Mouse (Mus musculus) heart, embryonic 11.5 days (tissue): ENCODE measurements at regions not wholly inside any gene's neighbourhood (a gene's known extent, or its start where the extent isn't known, plus 50 kb on each side); places are given as distances from the start of the nearest gene placed in this dataset.

ENCODE experiments used
- ATAC-seq: fragments of 200-750 bp; cut with Nextera tagmentation; replicated peaks from 2 replicates; pipeline ENCODE4 v1.8.0; 2017; ENCODE audit warnings: moderate library complexity; ENCODE audit not compliant: insufficient number of reproducible peaks, low FRiP score, low TSS enrichment
- H3K27ac ChIP-seq: fragments of 300-500 bp; sonication (generic); 2 replicates; pipeline ENCODE4 v1.5.1; 2014; ENCODE audit warnings: mild to moderate bottlenecking, low read depth, low read length
- H3K27me3 ChIP-seq: fragments of 300-500 bp; sonication (generic); 2 replicates; pipeline ENCODE4 v1.6.1; 2014; ENCODE audit warnings: mild to moderate bottlenecking, low read length, mixed read lengths; ENCODE audit not compliant: control insufficient read depth, insufficient read depth
- H3K36me3 ChIP-seq: fragments of 300-500 bp; sonication (generic); 2 replicates; pipeline ENCODE4 v1.6.1; 2014; ENCODE audit warnings: mild to moderate bottlenecking, low read length, moderate library complexity, mixed read lengths; ENCODE audit not compliant: control insufficient read depth, insufficient read depth
- H3K4me1 ChIP-seq: fragments of 300-500 bp; sonication (generic); 2 replicates; pipeline ENCODE4 v1.6.1; 2014; ENCODE audit warnings: low read length; ENCODE audit not compliant: control insufficient read depth, insufficient read depth
- H3K4me2 ChIP-seq: fragments of 300-500 bp; sonication (generic); 2 replicates; pipeline ENCODE4 v1.6.1; 2014; ENCODE audit warnings: mild to moderate bottlenecking, moderate library complexity
- H3K4me3 ChIP-seq: fragments of 300-500 bp; sonication (generic); 2 replicates; pipeline ENCODE4 v1.5.1; 2014; ENCODE audit warnings: low read depth, low read length
- H3K9ac ChIP-seq: fragments of 300-500 bp; sonication (generic); 2 replicates; pipeline ENCODE4 v1.6.1; 2014; ENCODE audit warnings: mild to moderate bottlenecking, low read depth, low read length, moderate library complexity
- H3K9me3 ChIP-seq: fragments of 300-500 bp; sonication (generic); replicated peaks from 2 replicates; pipeline ENCODE4 v1.6.1; 2016; ENCODE audit warnings: low read length; ENCODE audit not compliant: control insufficient read depth
- WGBS: fragments of 180-500 bp; shearing (Covaris S2); extraction: QIAGEN DNeasy Blood & Tissue Kit; methylation state at CpG from one replicate; pipeline ENCODE4 v1.1.7; 2014; ENCODE audit not compliant: insufficient replicate concordance; 5-methylcytosine and 5-hydroxymethylcytosine counted together

- Histone ChIP-seq H3K9ac (no peak overlapping the region), H3K4me1 (no peaks in the 10 kb centered on the region), H3K27ac (no peak overlapping the region), H3K27me3 (no peaks in the 10 kb centered on the region), H3K4me2 (no peak overlapping the region), H3K36me3 (no peaks in the 10 kb centered on the region), H3K9me3 (no peaks in the 10 kb centered on the region), H3K4me3 (no peak overlapping the region)
- ATAC-seq: no peak
- WGBS: 50% methylated on average over 4 of the region's 4 CpGs
Measured at GRCm38 (mm10) chr11:111426715-111427114, 360.8 kb downstream of the Kcnj2 start.

- no peaks in the 10 kb centered on the region for H3K36me3 ChIP-seq
- no peak overlapping the region for H3K4me2 ChIP-seq
- H3K9ac ChIP-seq: no peak overlapping the region
- no peak overlapping the region for H3K4me3 ChIP-seq
- no peaks in the 10 kb centered on the region for H3K9me3 ChIP-seq
- ATAC-seq: no peak
- no peaks in the 10 kb centered on the region for H3K27me3 ChIP-seq
- no peaks in the 10 kb centered on the region for H3K4me1 ChIP-seq
- H3K27ac ChIP-seq: no peak overlapping the region
Measured at GRCm38 (mm10) chr11:111442257-111442656, 376.3 kb downstream of the Kcnj2 start.

- no peak overlapping the region for H3K4me2 ChIP-seq
- WGBS: 83% methylated on average over 1 of the region's 1 CpGs
- H3K27ac ChIP-seq: no peak overlapping the region
- no peaks in the 10 kb centered on the region for H3K27me3 ChIP-seq
- no peaks in the 10 kb centered on the region for H3K36me3 ChIP-seq
- no peak overlapping the region for H3K4me3 ChIP-seq
- H3K9me3 ChIP-seq: no peaks in the 10 kb centered on the region
- no peak overlapping the region for H3K9ac ChIP-seq
- no peak for ATAC-seq
- no peaks in the 10 kb centered on the region for H3K4me1 ChIP-seq
Measured at GRCm38 (mm10) chr11:111443381-111443780, 377.4 kb downstream of the Kcnj2 start.

GRCm38 (mm10) chr11:111444791-111445190 lies 378.8 kb downstream of the Kcnj2 start:
- Histone ChIP-seq H3K27me3 (no peaks in the 10 kb centered on the region), H3K9me3 (no peaks in the 10 kb centered on the region), H3K36me3 (no peaks in the 10 kb centered on the region), H3K4me1 (no peaks in the 10 kb centered on the region), H3K4me3 (no peak overlapping the region), H3K4me2 (no peak overlapping the region), H3K27ac (no peak overlapping the region), H3K9ac (no peak overlapping the region)
- ATAC-seq: no peak
- 65% methylated on average over 4 of the region's 4 CpGs for WGBS

- Histone ChIP-seq H3K27me3 (no peaks in the 10 kb centered on the region), H3K36me3 (no peaks in the 10 kb centered on the region), H3K27ac (no peak overlapping the region), H3K4me3 (no peak overlapping the region), H3K9me3 (no peaks in the 10 kb centered on the region), H3K4me2 (no peak overlapping the region), H3K4me1 (no peaks in the 10 kb centered on the region), H3K9ac (no peak overlapping the region)
- 13% methylated on average over 4 of the region's 4 CpGs for WGBS
- ATAC-seq: no peak
Measured at GRCm38 (mm10) chr11:111445764-111446163, 379.8 kb downstream of the Kcnj2 start.

GRCm38 (mm10) chr11:111450811-111451494 lies 385.0 kb downstream of the Kcnj2 start:
- H3K27me3 ChIP-seq: no peaks in the 10 kb centered on the region
- 57% methylated on average over 3 of the region's 3 CpGs for WGBS
- no peak overlapping the region for H3K27ac ChIP-seq
- H3K9me3 ChIP-seq: no peaks in the 10 kb centered on the region
- H3K4me1 ChIP-seq: no peaks in the 10 kb centered on the region
- no peak overlapping the region for H3K9ac ChIP-seq
- peak overlapping the region; percentile 24 for H3K4me2 ChIP-seq
- H3K36me3 ChIP-seq: no peaks in the 10 kb centered on the region
- no peak for ATAC-seq
- H3K4me3 ChIP-seq: no peak overlapping the region

GRCm38 (mm10) chr11:111460046-111460445 lies 394.1 kb downstream of the Kcnj2 start:
- Histone ChIP-seq H3K4me1 (no peaks in the 10 kb centered on the region), H3K27me3 (no peaks in the 10 kb centered on the region), H3K4me2 (no peak overlapping the region), H3K4me3 (no peak overlapping the region), H3K36me3 (no peaks in the 10 kb centered on the region), H3K9me3 (no peaks in the 10 kb centered on the region), H3K9ac (no peak overlapping the region), H3K27ac (no peak overlapping the region)
- WGBS: 69% methylated on average over 10 of the region's 10 CpGs
- ATAC-seq: no peak

GRCm38 (mm10) chr11:111484981-111485380 lies 419.0 kb downstream of the Kcnj2 start:
- Histone ChIP-seq H3K9ac (no peak overlapping the region), H3K4me3 (no peak overlapping the region), H3K27ac (no peak overlapping the region), H3K4me2 (no peak overlapping the region), H3K9me3 (no peaks in the 10 kb centered on the region), H3K27me3 (no peaks in the 10 kb centered on the region), H3K36me3 (no peaks in the 10 kb centered on the region), H3K4me1 (no peaks in the 10 kb centered on the region)
- 70% methylated on average over 6 of the region's 6 CpGs for WGBS
- no peak for ATAC-seq

GRCm38 (mm10) chr11:111512471-111512870 lies 446.5 kb downstream of the Kcnj2 start:
- no peak for ATAC-seq
- Histone ChIP-seq H3K27ac (no peak overlapping the region), H3K9ac (no peak overlapping the region), H3K36me3 (no peaks in the 10 kb centered on the region), H3K9me3 (no peaks in the 10 kb centered on the region), H3K4me2 (no peak overlapping the region), H3K4me3 (no peak overlapping the region), H3K4me1 (no peaks in the 10 kb centered on the region), H3K27me3 (no peaks in the 10 kb centered on the region)
- WGBS: 71% methylated on average over 4 of the region's 4 CpGs
